Mouse (Mus musculus) kidney, embryonic 16.5 days (tissue): ENCODE measurements around the gene Mfng. TPM values are rescaled to one million over a fixed set of nuclear protein-coding genes. Genes with fewer than 3 reads are reported as not detected.

Source experiments
- ATAC-seq: fragments of 200-750 bp; cut with Nextera tagmentation; 2 replicates; pipeline ENCODE4 v1.8.0; 2017; ENCODE audit warnings: moderate TSS enrichment; ENCODE audit not compliant: low FRiP score, low TSS enrichment
- H3K27ac ChIP-seq: fragments of 300-500 bp; sonication (generic); 2 replicates; pipeline ENCODE4 v1.5.1; 2014; ENCODE audit warnings: low read length
- H3K27me3 ChIP-seq: fragments of 300-500 bp; sonication (generic); 2 replicates; pipeline ENCODE4 v1.6.1; 2014; ENCODE audit warnings: low read length, control low read depth, mixed read lengths; ENCODE audit not compliant: insufficient read depth
- H3K36me3 ChIP-seq: fragments of 300-500 bp; sonication (generic); 2 replicates; pipeline ENCODE4 v1.6.1; 2014; ENCODE audit warnings: low read length, control low read depth, mixed read lengths; ENCODE audit not compliant: insufficient read depth
- H3K4me1 ChIP-seq: fragments of 300-500 bp; sonication (generic); 2 replicates; pipeline ENCODE4 v1.6.1; 2014; ENCODE audit warnings: low read length, control low read depth, mixed read lengths; ENCODE audit not compliant: insufficient read depth
- H3K4me2 ChIP-seq: fragments of 300-500 bp; sonication (generic); replicated peaks from 2 replicates; pipeline ENCODE4 v1.6.1; 2014; ENCODE audit warnings: low read depth, low read length
- H3K4me3 ChIP-seq: fragments of 300-500 bp; sonication (generic); 2 replicates; pipeline ENCODE4 v1.5.1; 2014; ENCODE audit warnings: mild to moderate bottlenecking, low read length
- H3K9ac ChIP-seq: fragments of 300-500 bp; sonication (generic); replicated peaks from 2 replicates; pipeline ENCODE4 v1.6.1; 2014; ENCODE audit warnings: low read length
- H3K9me3 ChIP-seq: fragments of 300-500 bp; sonication (generic); 2 replicates; pipeline ENCODE4 v1.6.1; 2016; ENCODE audit warnings: low read length, control low read depth
- WGBS: fragments of 180-500 bp; shearing (Covaris S2); extraction: QIAGEN DNeasy Blood & Tissue Kit; methylation state at CpG from one replicate; pipeline ENCODE4 v1.1.7; 2014; 5-methylcytosine and 5-hydroxymethylcytosine counted together
- polyA plus RNA-seq: library from polyadenylated mRNA; unstranded; fragments of >200 nt; fragmentation: Nextera tagmentation; extraction: Ambion mirVana; gene quantifications from 2 replicates; pipeline ENCODE4 v1.2.1, GENCODE M21; 2015

The Mfng gene
- polyA plus RNA-seq, 1 experiment from 2014 or later = 31.7 TPM

DNA sequence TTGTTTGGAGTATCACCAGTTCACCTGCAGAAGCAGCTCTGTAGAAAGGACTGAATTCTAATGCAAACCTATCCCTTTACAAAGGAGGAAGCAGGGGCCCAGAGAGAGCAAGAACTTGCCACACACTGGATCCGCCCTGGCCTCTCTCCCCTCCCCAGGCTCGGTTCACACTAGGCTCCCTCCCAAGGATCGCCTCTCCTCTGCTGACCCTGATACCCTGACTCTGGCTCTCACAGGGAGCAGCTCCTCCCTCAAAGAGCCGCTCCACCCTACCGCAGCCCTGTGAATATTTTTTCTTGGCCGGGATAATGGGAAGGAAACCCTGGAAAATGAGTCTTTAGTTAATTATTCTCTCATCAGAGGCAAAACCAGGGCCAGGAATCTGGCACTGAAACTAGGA is 31.1 kb upstream of the Mfng start:
- Histone ChIP-seq H3K4me3 (no peak overlapping the region), H3K27ac (peak overlapping the region; percentile 90), H3K9ac (peak overlapping the region; percentile 38), H3K4me1 (peaks cover 56% of the 10 kb centered on the region), H3K27me3 (peaks cover 13% of the 10 kb centered on the region), H3K4me2 (no peak overlapping the region), H3K36me3 (no peaks in the 10 kb centered on the region), H3K9me3 (no peaks in the 10 kb centered on the region)
- WGBS = 11% methylated on average over 6 of the region's 6 CpGs
- peak; percentile 35; the same call in 1 of the 2 replicates for ATAC-seq

- WGBS = 4% methylated on average over 8 of the region's 8 CpGs
- Histone ChIP-seq H3K9me3 (no peaks in the 10 kb centered on the region), H3K4me2 (peak overlapping the region; percentile 95), H3K4me3 (peak overlapping the region; percentile 76; the same call in 1 of the 2 replicates), H3K4me1 (peaks cover 61% of the 10 kb centered on the region), H3K27ac (peak overlapping the region; percentile 90), H3K9ac (peak overlapping the region; percentile 83; the same call in 1 of the 2 replicates), H3K36me3 (no peaks in the 10 kb centered on the region), H3K27me3 (peaks cover 15% of the 10 kb centered on the region)
- peak; percentile 32 for ATAC-seq
Observed at GRCm38 (mm10) chr15:78803499-78803900, 30.2 kb upstream of the Mfng start.

- H3K36me3 ChIP-seq = no peaks in the 10 kb centered on the region
- no peaks in the 10 kb centered on the region for H3K9me3 ChIP-seq
- peak within 1 kb of the TSS; percentile 95 for H3K4me2 ChIP-seq
- H3K4me3 ChIP-seq = peak within 1 kb of the TSS; percentile 76
- H3K9ac ChIP-seq = peak within 1 kb of the TSS; percentile 83
- under 1% methylated on average over 67 of the region's 70 CpGs for WGBS
- H3K4me1 ChIP-seq = peaks cover 61% of the 10 kb centered on the region
- H3K27ac ChIP-seq = peak within 1 kb of the TSS; percentile 90
- H3K27me3 ChIP-seq = peaks cover 21% of the 10 kb centered on the region
- peak; percentile 70 for ATAC-seq
Observed at GRCm38 (mm10) chr15:78802776-78803391, 29.6 kb upstream of the Mfng start, which contains the start of gene Card10. Gene Card10, minus strand, starts transcription at chr15:78803042.

DNA sequence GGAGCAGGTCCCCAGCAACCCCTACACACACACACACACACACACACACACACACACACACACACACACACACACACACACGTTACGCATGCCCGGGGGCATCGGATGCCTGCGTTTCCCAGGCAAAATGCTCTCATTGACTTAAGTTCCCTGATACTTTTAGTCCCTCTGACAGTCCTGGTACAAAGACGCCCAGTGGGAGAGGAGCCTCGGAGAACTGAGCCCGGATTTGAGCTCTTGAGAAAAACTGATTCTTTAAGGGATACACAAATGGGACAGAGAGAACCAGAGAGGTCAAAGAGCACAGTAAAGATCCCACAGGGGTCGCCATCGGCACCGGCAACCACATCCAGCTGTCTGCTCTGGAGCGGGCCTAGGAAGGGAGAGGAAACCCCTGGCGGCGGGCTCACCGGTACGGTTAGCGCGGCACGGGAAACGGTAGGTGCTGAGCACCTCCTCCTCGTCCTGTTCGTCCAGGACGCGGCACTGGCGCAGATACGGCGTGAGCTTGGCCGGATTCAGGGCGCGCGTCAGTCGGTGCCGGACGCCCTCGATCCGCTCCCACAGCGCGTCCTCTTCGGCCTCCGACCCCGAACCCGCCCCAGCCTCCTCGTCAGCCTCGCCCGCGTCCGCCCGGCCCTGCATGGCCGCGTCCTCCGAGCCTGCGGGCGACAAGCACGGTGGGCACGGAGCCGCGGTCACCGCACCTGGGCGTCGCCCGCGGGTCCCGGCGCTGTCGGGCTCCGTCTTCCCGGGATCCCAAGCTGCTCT is 28.9 kb upstream of the Mfng start:
- peak overlapping the region; percentile 95 for H3K4me2 ChIP-seq
- H3K4me1 ChIP-seq = peaks cover 61% of the 10 kb centered on the region
- H3K27ac ChIP-seq = peak overlapping the region; percentile 90
- H3K9ac ChIP-seq = peak overlapping the region; percentile 83
- H3K4me3 ChIP-seq = peak overlapping the region; percentile 76
- peaks cover 21% of the 10 kb centered on the region for H3K27me3 ChIP-seq
- ATAC-seq = 0 out of 2 replicates have a peak, but pooled peaks have one; percentile 5
- 2% methylated on average over 65 of the region's 67 CpGs for WGBS
- no peaks in the 10 kb centered on the region for H3K36me3 ChIP-seq
- H3K9me3 ChIP-seq = no peaks in the 10 kb centered on the region

- H3K4me3 ChIP-seq = peak overlapping the region; percentile 76
- WGBS = 53% methylated on average over 9 of the region's 9 CpGs
- H3K9ac ChIP-seq = peak overlapping the region; percentile 83; the same call in 1 of the 2 replicates
- no peak for ATAC-seq
- H3K36me3 ChIP-seq = no peaks in the 10 kb centered on the region
- H3K27ac ChIP-seq = no peak overlapping the region; the same call in 1 of the 2 replicates
- peaks cover 21% of the 10 kb centered on the region for H3K27me3 ChIP-seq
- no peaks in the 10 kb centered on the region for H3K9me3 ChIP-seq
- H3K4me1 ChIP-seq = peaks cover 63% of the 10 kb centered on the region
- peak overlapping the region; percentile 95 for H3K4me2 ChIP-seq
Observed at GRCm38 (mm10) chr15:78801571-78801970, 28.3 kb upstream of the Mfng start.

- Histone ChIP-seq H3K4me3 (no peak overlapping the region), H3K4me2 (no peak overlapping the region), H3K9ac (no peak overlapping the region), H3K27ac (no peak overlapping the region), H3K9me3 (no peaks in the 10 kb centered on the region), H3K4me1 (peaks cover 53% of the 10 kb centered on the region), H3K36me3 (no peaks in the 10 kb centered on the region), H3K27me3 (peaks cover 21% of the 10 kb centered on the region)
- no peak for ATAC-seq
- 56% methylated on average over 19 of the region's 21 CpGs for WGBS
Observed at GRCm38 (mm10) chr15:78799029-78799428, 25.8 kb upstream of the Mfng start.

- H3K27me3 ChIP-seq = peaks cover 21% of the 10 kb centered on the region
- no peak overlapping the region for H3K4me3 ChIP-seq
- ATAC-seq = no peak
- peak overlapping the region; percentile 69; the same call in 1 of the 2 replicates for H3K27ac ChIP-seq
- H3K36me3 ChIP-seq = peaks cover 4% of the 10 kb centered on the region; the same call in 1 of the 2 replicates
- 29% methylated on average over 8 of the region's 8 CpGs for WGBS
- no peaks in the 10 kb centered on the region for H3K9me3 ChIP-seq
- H3K9ac ChIP-seq = no peak overlapping the region
- H3K4me2 ChIP-seq = no peak overlapping the region; the same call in 1 of the 2 replicates
- H3K4me1 ChIP-seq = peaks cover 38% of the 10 kb centered on the region
Observed at GRCm38 (mm10) chr15:78797060-78797329, 23.7 kb upstream of the Mfng start.

- peak; percentile 86 for ATAC-seq
Observed at GRCm38 (mm10) chr15:78796196-78797059, 23.2 kb upstream of the Mfng start.

GRCm38 (mm10) chr15:78790990-78791389 is 17.7 kb upstream of the Mfng start:
- H3K9ac ChIP-seq = 0 out of 2 replicates have a peak overlapping the region, but pooled peaks have one; percentile 9
- ATAC-seq = no peak

More at GRCm38 (mm10) chr15:78796196-78797059, 23.2 kb upstream of the Mfng start:
- Histone ChIP-seq H3K9ac (0 out of 2 replicates have a peak overlapping the region, but pooled peaks have one; percentile 27), H3K4me2 (no peak overlapping the region), H3K4me3 (no peak overlapping the region), H3K9me3 (no peaks in the 10 kb centered on the region), H3K27me3 (peaks cover 18% of the 10 kb centered on the region), H3K27ac (peak overlapping the region; percentile 52), H3K4me1 (peaks cover 35% of the 10 kb centered on the region), H3K36me3 (peaks cover 4% of the 10 kb centered on the region; the same call in 1 of the 2 replicates)
- 10% methylated on average over 25 of the region's 25 CpGs for WGBS

More at GRCm38 (mm10) chr15:78790990-78791389, 17.7 kb upstream of the Mfng start:
- H3K4me3 ChIP-seq = no peak overlapping the region
- peak overlapping the region; percentile 40; the same call in 1 of the 2 replicates for H3K27ac ChIP-seq
- no peak overlapping the region for H3K4me2 ChIP-seq
- H3K4me1 ChIP-seq = peaks cover 25% of the 10 kb centered on the region
- no peaks in the 10 kb centered on the region for H3K9me3 ChIP-seq
- H3K36me3 ChIP-seq = peaks cover 7% of the 10 kb centered on the region; the same call in 1 of the 2 replicates
- WGBS = 78% methylated on average over 12 of the region's 12 CpGs
- no peaks in the 10 kb centered on the region for H3K27me3 ChIP-seq
